Mouse (Mus musculus) urinary bladder, postnatal 14 days (tissue): Measurements from ENCODE around the gene Khdc1c.
"Not testable (repeated sequence)": the region's sequence is repeated elsewhere in the genome, so short reads cannot be mapped to it uniquely, and the experiment has no call there.

Source experiments
- DNase-seq: peaks from one replicate; pipeline ENCODE4 v3.0.0; 2021; ENCODE audit warnings: low spot score

Gene Khdc1c

DNA sequence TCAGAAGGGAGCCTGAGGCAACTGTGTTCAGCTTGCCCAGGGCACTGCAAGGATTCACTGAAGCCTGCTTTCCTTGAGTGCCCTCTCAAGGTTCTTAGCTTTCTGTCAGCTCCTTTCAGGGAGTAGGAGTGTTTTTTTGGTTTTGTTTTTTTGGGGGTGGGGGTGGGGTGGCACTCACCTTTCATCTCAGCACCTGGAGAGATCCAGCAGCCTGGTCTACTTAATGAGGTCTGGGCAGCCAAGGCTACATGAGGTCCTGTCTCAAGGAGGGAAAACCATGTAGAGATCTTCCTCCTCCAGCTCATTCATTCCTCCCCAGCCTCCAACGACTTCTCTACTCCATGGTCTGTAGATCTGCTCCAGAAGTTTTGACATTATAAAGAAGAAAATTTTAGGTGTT lies at the start of gene Khdc1c:
Gene Khdc1c, plus strand, starts transcription at position 301 of the 400 bp plus-strand sequence.
- not testable (repeated sequence) for DNase-seq

DNA sequence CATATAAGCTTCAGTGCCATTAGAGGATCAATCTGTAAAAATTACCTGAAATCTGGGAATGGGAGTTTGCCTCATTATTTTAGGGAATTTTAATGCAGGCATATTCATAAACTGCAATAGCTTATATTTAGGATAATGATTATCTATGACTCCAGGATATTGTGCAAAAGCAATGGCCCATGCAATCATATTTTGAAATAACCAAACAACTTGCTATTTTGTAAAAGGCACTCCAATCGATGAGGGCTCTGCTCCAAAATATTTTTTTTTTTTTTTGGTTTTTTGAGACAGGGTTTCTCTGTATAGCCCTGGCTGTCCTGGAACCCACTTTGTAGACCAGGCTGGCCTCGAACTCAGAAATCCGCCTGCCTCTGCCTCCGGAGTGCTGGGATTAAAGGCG lies 47.9 kb upstream of the Khdc1c start:
- not testable (repeated sequence) for DNase-seq

DNA sequence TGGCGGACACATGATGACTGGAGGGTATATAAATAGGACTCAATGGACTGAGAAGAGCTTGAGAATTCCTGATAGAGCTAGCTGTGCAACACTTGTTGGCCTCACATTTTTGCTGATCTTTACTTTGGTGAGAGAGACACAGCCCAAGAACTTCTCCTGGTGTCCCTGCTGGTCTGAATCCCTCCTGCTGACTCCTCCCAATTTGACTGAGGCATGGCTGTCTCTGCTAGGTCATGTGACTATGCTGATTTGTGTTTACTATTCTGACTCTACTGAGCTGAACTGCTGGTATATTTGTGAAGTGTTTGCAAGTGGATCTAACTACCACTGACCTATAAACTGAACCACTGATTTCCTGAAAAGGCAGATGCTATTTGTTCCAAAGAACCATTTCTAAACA lies 46.5 kb upstream of the Khdc1c start:
- no peak for DNase-seq

DNA sequence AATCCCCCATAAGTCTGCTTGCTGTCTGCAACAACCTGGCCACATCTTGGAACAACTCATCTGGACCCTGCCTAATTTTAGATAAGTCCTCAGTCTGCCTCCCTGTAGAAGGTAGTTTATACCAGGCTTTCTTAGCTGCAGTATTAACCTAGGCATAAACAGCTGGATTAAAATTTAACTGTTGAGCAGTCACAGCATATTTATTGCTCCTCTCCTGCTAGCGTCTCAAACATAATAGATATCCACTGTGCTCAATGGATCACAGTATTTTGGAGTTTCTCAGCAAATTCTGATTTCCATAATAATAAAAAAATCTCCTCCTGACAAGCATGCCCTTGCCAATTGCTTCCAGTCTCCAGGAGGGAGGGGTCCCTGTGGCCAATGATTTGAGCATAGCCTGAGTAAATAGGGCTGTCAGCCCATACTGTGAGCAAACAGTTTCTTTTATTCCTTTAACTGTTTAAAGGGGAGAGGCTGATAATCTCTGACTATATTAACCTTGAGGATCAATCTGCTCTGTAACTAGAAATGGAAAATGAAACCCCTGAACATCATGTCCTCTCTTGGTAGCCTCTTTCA lies 44.0 kb upstream of the Khdc1c start:
- no peak for DNase-seq

DNA sequence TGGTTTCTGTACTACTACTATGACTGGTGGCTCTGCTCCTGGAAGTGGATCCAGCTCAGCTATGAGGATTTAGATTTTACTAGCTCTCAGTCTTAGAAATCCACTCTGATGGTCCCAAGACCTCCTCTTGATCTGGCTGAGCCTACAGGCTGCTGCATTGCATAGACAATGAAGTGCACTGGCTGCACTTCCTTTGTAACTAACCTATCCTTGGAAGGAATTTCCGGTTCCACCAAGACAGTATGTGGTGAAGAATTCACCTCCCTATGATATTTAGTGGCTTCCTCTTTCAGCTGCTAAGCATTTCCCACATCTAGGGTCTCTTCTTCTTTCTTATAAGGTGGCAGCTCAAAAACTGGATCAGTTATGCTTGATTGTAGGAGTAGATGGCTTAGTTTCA lies 43.5 kb upstream of the Khdc1c start:
- no peak for DNase-seq

DNA sequence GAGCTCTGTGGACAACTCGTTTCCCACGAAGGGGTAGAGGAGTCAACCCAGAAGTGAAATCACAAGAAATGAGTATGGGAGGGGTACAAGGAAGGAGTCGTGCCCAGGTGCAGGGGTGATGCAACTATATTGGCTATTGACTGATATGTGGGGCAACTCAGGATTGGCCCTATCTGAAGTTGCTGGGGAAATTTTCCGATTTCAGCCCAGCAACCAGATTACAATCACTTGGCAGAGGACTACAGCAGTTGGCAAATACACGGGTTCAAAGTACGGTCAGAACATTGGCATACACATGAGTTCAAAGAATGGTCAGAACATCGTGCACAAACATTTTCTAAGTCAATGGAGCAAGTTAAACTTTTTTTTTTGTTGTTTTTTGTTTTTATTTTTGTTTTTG lies 41.4 kb upstream of the Khdc1c start:
- no peak for DNase-seq

DNA sequence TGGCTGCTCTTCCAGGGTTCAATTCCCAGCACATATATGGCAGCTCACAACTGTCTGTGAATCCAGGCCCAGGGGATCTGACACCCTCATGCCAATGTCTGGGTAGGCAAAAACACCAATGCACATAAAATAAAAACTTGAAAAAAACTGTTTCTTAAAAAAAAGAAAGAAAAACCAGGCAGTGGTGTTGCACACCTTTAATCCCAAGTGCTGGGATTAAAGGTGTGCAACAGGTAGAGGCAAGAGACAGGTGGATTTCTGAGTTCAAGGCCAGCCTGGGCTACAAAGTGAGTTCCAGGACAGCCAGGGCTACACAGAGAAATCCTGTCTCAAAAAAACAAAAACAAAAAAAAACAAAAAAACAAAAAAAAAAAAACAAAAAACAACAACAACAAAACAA lies 37.0 kb upstream of the Khdc1c start:
- DNase-seq: not testable (repeated sequence)

DNA sequence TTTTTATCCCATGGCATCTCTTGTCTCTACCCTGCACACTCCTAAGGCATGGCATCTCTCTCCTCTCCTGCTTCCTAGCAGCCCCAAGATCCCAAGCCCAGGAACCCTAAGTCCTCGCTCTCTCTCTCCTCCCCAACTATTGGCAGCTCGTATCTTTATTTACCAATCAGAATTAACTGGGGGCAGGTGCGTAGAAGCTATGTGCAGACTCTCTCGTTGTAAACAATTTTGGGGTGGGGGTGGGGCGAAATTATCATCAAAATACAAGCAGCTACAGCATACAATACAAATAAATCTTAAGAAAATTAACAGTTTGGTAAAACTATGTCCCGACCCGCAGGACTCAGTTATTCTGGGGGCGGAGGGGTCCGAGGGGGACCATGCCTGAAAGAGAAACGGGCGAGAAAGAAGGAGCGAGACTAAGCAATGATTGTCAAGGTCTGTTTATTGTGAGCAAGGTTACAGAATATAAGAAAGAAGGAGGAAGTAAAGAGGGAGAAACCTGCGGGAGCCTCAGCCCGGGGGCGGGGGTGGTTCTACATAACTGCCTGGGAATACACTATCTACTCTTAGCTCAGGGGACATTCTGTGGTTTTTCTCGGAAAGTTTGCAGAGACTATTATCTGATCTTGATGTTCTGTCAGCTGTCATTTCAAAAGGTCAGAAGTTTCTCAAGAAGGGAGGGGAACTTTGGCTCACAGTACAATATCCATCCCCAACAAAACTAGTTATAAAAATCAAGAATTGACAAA lies 34.7 kb upstream of the Khdc1c start:
- peak; percentile 13 for DNase-seq

DNA sequence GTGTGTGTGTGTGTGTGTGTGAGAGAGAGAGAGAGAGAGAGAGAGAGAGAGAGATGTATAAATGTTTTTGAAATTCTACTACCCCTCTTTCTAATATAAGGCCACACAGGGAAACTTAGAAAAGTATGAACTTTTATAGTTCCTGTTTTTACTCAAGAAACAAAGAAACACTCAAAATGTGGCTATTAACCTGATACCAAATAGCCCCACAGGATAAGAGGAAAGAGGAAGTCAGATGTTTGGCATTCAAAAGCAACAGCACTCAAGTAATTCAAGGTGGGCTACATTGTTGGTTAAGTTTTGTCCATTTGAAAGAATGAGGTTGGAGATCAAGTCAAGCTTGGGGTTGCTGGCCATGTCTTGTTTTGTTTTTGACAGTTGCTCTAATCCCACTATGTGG lies 32.3 kb upstream of the Khdc1c start:
- DNase-seq: no peak

DNA sequence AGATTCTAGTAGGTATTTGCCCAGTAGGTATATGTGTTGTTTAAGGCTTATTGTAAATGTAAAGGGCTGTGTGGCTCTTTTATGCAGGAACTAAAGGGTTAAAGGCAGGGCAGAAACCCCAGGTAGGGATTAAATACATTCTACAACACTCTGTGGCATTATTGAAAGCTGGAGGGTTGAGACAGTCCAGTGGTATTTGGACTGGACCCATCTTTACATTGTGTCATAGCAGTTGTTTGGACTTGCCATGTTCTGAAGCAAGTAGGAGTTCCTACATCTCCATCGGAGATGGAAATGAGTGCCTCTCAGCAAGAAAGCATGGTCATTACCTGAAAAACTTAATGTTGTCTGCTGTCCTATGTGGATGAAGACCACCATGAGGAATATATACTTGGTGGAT lies 27.4 kb upstream of the Khdc1c start:
- DNase-seq: no peak

DNA sequence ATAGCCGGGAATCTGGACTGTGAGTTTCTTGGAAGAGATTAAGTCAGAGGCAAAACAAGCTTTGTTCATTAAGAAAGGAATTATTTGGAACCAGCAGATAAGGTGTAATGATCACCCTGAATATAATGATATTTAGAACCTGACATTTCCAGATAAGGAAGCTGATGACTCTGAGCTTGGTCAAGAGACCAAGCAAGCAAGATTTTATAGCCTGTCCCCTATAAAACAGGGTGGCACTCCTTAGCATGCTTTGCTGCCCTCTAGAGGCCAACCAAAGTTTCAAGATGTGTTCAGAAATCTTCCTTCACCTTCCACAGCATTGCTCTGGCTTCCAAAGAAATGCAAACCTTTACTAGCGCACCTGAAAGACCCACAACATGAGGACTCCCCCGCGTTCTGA lies 23.9 kb upstream of the Khdc1c start:
- DNase-seq: peak; percentile 62

DNA sequence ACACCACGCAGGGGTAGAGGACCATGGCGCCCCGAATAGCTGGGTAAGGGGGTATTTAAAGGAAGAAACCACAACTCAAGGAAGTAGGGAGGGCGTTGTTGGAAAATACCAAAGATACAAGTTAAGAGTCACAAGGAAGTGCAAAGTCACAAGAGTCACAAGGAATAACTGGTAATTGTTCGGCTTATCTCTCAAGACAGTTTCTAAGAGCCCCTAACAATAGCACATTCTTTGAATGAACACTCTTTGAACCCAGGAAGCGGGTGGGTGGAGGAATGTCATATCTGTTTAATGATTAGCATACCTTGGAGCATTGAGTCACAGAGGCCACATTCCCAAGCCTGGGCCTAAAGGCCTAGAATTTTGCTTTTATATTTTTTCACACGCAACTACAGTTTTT lies 23.4 kb upstream of the Khdc1c start:
- DNase-seq: not testable (repeated sequence)

DNA sequence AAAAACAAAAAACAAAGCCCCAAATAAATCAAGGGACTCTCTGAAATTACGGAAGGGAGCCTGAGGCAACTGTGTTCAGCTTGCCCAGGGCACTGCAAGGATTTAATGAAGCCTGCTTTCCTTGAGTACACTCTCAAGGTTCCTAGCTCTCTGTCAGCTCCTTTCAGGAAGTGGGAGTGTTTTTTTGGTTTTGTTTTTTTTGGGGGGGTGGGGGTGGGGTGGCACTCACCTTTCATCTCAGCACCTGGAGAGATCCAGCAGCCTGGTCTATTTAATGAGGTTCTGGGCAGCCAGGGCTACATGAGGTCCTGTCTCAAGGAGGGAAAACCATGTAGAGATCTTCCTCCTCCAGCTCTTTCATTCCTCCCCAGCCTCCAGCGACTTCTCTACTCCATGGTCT lies 18.8 kb upstream of the Khdc1c start, which contains the start of gene Khdc1a:
Gene Khdc1a, plus strand, starts transcription at position 301 of the 400 bp plus-strand sequence.
- DNase-seq: no peak

DNA sequence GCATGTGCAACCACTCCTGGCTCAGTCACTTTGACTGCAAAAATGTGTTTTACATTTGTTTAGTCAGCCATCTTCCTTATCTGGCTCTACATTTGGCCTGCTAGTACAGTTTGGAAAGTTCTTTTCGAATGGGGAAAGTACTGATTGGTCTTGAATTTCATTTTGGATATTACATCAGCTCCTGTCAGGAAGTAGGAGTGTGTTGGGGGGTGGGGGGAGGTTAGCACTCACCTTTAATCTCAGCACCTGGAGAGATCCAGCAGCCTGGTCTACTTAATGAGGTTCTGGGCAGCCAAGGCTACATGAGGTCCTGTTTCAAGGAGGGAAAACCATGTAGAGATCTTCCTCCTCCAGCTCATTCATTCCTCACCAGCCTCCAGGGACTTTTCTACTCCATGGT lies 15.1 kb downstream of the Khdc1c start, which contains the start of gene Khdc1b:
Gene Khdc1b, plus strand, starts transcription at position 301 of the 400 bp plus-strand sequence.
- no peak for DNase-seq

DNA sequence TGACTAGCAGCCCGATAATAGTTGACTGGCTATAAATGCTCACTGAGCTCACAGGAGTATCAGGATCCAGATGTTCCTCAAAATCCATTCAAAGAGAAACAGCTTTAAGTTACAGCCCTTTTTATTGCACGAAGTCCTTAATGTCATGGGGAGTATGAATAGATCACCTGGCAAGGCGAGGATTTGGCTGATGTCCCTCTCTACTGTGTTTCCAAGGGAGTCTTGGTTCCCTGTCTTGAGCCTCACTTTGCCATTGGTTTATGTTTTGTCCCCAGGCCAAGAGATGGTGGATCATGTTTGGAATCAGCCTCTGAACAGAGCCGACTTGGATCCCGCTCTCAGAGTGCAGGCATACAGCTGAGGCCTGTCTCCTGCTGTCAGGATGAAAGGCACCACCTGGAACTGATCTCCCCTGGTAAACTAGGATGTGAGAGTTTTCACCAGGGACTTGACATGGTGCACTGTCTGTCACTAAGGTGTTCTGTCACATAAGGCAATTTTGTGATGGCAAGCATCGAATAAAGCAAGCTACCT lies 23.1 kb downstream of the Khdc1c start:
- no peak for DNase-seq

DNA sequence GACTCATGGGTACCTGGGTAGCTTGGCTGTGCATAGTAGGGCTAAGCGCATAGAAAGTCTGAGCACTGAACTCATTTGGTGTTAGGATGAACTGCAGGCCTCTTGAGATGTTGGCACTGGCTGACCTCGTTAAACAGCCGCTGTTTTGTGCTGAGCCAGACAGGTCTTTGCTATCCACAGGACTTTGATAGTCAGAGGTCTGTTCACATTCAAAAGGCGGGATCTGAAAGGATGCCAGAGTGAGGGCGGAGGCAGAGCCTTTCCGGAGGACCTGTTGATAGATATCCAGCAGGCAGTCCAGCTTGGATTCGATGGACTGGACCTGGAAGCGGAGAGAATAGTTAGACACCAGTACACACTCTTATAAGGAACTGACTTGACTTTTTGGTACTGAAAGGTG lies 34.7 kb downstream of the Khdc1c start:
- DNase-seq: no peak

DNA sequence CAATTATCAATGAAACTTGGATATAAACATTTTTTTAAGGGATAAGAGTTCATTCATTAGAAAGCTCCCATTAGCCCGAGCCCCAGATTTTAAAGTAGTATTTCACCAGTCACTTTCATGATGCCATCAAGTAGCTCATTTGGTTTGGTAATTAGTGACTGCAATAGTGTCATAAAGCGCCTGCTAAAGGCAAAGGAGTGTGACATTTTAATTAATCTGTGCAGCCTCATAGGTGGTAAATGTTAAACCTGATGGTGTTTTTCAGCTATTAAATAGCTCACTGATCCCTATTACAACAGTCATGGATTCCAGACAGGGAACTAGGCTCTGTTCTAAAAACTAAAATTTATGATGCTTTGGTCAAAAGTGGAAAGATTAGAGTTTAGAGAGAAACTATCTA lies 39.1 kb downstream of the Khdc1c start:
- DNase-seq: no peak

DNA sequence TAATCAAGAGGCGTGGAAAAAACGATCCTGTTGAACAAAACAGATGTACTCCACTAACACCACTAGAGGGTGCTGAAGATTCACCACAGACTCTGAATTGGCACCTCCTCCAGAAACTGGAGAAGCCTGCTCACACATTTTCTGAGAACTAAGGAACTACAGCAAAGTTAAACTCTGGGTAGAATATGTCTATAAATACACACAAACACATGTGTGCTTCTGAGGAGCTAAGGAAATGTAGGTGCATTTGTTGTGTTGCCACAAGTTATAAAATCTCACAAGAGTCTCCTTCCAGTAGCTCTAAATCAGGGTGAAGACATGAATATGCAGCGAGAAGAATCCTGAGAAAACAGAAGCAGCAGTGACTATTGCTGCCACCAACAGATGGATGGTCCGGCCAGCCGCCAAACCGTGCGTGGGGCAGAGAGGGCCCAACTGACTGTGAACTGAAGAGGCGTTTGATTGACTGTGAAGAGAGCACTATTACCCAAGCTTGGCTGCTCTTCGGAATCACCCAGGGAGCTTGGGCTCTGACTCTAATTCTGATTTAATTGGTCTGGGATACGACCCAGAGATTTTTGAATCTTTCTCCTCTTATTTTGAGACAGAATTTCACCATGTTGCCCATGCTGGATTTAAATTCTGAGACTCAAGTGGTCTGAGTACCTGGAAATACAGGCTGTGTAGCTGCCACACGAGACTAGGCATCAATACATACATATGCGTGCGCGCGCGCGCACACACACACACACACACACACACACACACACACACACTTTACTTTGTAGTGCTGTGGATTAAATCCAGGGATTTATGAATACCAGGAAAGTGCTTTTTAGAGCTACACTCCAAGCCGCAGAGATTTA lies 43.4 kb downstream of the Khdc1c start:
- DNase-seq: peak; percentile 22

DNA sequence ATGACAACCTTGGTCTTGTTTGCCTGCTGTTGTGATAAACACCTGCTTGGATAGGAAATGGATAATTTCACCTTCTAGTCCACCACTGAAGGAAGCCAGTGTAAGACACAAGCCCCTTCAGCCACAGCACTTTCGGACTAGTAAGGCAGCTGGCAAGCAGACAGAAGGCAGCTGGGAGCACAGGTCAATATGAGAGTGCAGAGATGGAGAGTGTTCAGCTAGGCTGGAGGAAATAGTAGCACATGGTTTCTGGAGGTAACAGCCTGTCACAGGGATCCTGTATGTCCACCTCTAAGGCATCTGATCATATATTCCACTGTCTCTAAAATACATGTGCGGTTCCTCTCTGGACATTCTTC lies 44.0 kb downstream of the Khdc1c start:
- DNase-seq: no peak

DNA sequence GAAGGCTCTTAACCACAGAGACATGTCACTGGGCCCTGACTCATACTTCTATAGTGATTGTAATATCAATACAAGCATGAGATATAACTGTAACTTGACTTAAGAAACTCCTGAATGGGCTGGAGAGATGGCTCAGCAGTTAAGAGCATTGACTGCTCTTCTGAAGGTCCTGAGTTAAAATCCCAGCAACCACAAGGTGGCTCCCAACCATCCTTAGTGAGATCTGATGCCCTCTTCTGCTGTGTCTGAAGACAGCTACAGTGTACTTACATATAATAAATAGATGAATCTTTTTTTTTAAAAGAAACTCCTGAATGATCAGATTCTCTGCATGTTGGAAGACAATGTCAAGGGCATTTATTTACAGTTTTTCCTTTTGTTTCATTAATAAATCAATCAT lies 51.2 kb downstream of the Khdc1c start:
- DNase-seq: no peak
